Mouse (Mus musculus) hindlimb bud, embryonic 11.5 days (tissue): ENCODE measurements around the gene Pxylp1.
"Not testable (repeated sequence)": the region's sequence is repeated elsewhere in the genome, so short reads cannot be mapped to it uniquely, and the experiment has no call there.

Experiments
- DNase-seq: peaks from one replicate; pipeline ENCODE4 v3.0.0-alpha.2; 2012; ENCODE audit warnings: low read depth, low spot score; ENCODE audit errors: extremely low spot score

Gene Pxylp1

DNA sequence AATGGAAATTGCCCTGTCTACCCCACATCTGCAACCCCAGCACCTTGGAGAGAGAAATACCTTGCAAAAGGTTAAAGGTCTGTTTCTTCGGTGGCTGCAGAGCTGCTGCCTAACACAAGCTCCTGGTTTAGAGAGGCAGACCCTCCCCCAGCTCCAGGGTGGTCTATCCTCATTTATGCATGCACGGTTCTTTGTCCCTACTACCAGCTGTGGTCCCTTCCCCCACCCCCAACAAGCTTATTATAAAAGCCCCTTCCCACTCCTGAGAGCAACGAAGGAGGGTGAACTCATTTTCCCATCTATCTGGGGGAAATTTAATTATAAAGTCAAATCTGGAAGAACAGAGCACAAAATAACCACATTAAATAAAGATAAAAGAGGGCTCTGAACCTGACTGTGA, at the start of gene Pxylp1:
Pxylp1 (minus strand) TSS at position 124 of the 400 bp plus-strand sequence.
- no peak for DNase-seq

DNA sequence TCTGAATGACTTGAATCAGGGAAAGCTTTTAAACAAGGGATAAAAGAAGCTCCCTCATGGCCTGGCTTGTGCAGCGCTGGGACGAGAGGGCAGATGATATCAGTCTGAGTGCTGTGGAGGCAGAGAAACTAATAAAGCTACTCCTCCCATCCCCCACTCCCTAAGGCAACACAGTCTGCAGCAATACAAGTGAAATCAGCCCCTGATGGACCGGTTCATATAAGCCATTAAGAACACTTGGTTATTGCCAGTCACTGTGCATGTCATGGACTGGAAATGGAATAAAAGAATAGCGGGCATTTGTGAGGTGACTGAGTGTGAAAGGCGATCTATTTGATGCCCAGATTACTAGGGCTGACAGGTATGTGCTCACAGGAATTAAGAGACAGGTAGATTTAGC, 46.4 kb upstream of the Pxylp1 start:
- DNase-seq, result no peak

DNA sequence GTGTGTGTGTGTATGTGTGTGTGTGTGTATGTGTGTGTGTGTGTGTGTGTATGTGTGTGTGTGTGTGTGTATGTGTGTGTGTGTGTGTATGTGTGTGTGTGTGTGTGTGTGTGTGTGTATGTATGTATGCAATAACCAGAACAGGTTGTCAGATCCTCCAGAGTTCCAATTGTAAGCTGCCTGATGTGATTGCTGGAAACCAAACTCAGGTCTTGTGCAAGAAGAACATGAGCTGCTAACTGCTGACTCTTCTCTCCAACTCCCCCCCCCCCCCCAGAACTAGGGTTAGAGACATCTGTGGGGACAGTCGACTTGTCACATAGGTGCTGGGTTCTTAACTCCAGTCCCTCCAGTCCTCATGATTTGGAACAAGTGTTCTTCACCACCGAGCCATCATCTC, 44.0 kb upstream of the Pxylp1 start:
- DNase-seq, result not testable (repeated sequence)

DNA sequence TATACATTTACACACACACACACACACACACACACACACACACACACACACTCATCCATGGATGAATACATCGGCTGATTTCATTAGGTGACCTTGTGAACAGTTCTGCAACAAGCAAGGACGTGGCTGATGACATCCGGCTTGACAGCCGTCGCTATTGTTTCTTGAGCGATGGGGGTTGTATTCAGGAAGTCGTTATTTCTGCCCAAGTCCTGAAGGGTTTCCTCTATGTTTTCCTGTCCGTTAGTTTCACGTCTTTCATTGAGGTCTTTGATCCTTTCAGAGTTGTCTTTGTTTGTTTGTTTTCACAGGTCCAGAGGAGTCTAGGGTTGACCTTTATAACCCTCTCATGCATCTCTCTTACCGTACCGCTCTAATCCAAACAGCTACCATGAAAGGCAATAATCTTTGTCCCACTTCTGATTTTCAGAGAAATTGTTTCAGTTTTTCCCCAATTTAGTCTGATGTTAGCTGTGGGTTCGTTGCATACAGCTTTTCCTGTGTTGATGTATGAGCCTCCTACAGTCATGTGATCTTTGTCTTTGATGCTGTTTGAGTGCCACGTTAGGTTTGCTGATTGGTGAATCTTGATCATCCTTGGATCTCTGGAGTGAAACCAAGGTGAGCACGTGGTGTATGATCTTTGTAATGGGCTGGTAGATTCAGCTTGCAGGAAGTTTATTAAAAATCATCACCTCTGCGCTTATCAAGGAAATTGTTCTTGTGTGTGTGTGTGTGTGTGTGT, 43.3 kb upstream of the Pxylp1 start:
- no peak for DNase-seq

DNA sequence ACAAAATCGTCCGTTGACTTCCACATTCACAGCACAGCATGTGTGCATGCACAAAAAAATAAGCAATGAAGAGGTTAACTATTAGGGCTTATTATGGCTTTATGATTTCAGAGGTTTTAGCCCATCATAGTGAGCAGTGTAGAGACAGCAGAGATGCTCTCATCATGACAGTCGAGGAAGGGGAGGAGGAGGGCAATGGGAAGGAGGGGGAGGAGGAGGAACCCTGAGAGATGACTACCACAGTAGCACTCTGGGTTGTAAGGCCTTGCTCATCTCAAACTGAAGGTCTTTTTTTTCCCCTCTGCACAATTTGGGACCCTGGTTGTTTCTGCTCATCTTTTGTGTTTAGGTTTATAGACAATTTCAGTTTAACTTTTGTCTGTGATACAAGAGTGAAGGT, 42.3 kb upstream of the Pxylp1 start:
- no peak for DNase-seq

GRCm38 (mm10) chr9:96932751-96933150, 40.3 kb upstream of the Pxylp1 start:
- no peak for DNase-seq

DNA sequence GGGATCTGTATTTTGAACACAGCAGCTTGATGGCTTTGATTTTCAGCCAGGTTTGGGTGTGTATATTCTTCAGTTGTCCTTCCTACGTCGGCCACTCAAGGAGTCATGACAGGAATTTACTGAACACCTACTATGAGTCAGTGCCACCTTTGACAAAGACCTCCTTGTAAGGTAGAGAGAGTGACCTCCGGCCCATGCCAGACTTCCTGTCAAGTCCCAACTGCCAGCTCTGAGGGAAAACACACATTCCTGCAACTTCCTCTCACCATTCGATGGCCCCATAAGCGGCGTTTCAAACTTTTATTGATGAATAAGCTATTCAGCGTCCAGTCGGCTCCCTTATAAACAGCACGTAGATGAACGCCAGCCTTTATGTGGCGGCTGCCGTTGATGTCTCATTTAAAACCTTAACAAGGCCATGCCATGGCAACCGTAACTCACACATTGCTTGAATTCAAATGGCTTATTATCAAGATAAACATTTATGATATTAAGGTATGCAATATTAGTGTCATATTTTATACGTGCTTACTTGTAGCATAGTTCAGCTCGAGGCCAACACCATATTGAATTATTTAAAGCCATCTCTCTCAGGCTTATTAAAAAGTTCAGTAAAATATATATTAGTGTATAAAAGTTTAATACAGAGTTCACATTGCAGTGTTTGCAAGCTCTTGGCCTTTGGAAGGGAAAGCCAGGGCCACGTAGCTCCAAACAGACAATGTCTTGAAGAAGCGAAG, 31.3 kb upstream of the Pxylp1 start:
- DNase-seq, result no peak

DNA sequence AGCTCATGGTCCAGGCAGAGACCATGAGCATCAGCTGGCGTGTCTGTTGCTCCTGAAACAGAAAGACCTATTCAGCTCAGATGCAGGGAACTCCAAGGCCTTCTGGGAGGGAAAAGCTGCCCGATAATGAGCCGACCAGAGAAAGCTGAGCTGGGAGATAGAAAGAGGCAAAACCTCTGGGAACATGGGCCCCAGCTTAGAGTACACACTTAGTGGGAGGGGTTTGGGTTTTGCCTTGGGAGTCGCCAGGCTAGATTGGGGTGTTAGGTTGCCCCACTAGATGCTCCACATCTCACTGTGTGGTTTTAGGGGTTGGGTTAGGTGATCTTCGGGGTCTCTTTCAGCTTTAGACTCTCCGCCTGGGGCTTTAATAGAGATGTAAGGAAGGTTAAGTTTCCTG, 30.6 kb upstream of the Pxylp1 start:
- no peak for DNase-seq

- peak; percentile 94 for DNase-seq
Measured at GRCm38 (mm10) chr9:96916620-96917538, 24.4 kb upstream of the Pxylp1 start.

- DNase-seq, result no peak
Measured at GRCm38 (mm10) chr9:96916076-96916475, 23.6 kb upstream of the Pxylp1 start.

DNA sequence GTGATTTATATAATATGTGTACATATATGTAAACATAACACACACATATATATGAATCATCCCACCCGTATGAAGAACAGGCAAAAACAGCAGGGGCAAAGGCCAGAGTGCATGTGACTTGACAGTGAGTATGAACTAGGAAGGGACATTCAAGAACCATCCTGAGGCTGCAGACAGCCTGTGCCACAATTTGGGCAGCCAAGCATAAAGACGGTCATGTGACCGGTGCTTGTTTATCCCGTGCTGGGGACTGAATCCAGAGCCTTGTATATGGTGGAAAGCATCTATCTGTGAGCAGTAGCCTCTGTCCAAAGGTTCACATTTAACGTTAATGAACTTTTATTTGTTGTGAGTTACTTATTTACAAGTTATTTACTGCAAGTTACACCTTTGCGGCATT, 22.4 kb upstream of the Pxylp1 start:
- no peak for DNase-seq

GRCm38 (mm10) chr9:96914005-96914404, 21.5 kb upstream of the Pxylp1 start:
- DNase-seq, result no peak

DNA sequence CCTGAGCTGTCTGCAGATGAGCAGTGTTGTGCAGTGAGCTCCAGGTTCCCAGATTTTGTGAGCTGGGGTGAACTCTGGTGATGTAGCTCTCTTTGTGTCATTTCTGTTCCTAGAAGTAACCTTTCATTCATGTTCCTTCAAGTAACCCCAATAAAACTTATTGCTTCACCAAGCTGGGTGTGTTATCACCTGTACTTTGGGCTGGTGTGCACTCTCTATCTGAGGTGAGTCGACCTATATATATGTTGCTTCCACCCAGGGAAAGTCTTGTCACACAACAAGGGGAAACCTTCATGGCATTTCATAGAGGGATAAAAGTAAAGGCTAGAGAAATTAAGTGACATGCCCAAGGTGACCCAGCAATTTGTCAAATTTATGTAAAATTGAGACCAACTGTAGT, 17.0 kb upstream of the Pxylp1 start:
- no peak for DNase-seq

GRCm38 (mm10) chr9:96908737-96909136, 16.3 kb upstream of the Pxylp1 start:
- no peak for DNase-seq

- DNase-seq, result no peak
Measured at GRCm38 (mm10) chr9:96904360-96905355, 12.2 kb upstream of the Pxylp1 start.

DNA sequence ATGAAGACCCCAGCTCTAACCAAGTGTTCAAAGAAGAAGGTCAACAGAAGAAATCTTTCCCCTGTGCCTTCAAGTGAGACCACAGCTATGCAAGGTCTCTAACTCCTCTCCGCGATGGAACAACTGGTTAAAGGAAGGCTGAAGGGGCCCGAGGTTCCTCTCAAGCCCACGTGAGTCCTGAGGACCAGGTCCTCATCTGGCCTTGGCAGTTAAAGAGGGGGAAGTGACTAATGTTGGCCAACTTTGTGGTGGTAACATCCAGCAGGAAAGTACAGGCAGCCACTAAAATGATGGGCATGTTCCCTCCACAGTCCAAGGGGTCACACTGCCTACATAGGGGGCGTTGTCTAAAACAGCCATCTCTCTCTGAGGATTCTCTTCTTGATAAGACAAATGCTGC, 7.2 kb upstream of the Pxylp1 start:
- DNase-seq, result no peak

DNA sequence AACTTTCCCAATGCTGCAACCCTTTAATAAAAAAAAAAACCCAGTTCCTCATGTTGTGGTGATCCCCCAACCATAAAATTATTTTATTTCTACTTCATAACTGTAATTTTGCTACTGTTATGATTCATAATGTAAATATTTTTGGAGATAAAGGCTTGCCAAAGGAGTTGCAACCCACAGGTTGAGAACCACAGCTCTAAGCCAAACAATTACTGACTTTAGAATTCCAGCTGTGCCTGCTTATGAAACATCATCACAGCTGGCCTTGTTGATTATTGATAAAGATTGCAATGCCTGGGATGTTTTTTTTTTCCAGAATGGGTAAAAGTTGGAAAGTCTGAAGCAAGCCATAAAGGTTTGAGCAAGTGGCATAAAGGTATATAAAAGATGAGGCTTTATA, 6.5 kb upstream of the Pxylp1 start:
- DNase-seq, result no peak

DNA sequence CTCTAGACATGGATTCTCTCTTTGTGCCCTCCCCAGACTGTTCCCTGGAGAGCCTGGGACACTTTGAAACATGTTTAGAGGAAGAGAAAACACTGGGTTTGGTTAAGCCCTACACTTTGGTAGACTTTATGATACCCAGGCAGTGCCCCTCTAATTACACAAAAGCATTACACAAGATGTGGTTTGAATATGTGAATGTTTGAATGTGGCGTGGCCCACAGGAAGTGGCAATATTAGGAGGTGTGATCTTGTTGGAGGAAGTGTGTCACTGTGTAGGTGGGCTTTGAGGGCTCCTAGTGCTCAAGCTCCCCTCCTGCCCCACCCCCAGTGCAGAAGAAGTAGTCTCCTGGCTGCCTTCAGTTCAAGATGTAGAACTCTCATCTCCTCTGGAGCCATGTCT, 4.2 kb upstream of the Pxylp1 start:
- DNase-seq, result no peak

- DNase-seq, result no peak
Measured at GRCm38 (mm10) chr9:96893582-96893981, 1.1 kb upstream of the Pxylp1 start.
